Mouse (Mus musculus) hindbrain, embryonic 13.5 days (tissue): Measurements from ENCODE around the gene Rnf182. TPM values are rescaled to one million over a fixed set of nuclear protein-coding genes. Genes with fewer than 3 reads are reported as not detected.

ENCODE experiments used
- ATAC-seq: fragments of 200-750 bp; cut with Nextera tagmentation; 2 replicates; pipeline ENCODE4 v1.8.0; 2017; ENCODE audit warnings: moderate TSS enrichment; ENCODE audit not compliant: low FRiP score
- H3K27ac ChIP-seq: fragments of 300-500 bp; sonication (generic); 2 replicates; pipeline ENCODE4 v1.5.1; 2015; ENCODE audit warnings: inconsistent platforms, mild to moderate bottlenecking, moderate library complexity
- H3K27me3 ChIP-seq: fragments of 300-500 bp; sonication (generic); 2 replicates; pipeline ENCODE4 v1.6.1; 2015; ENCODE audit warnings: mild to moderate bottlenecking, inconsistent platforms
- H3K36me3 ChIP-seq: fragments of 300-500 bp; sonication (generic); 2 replicates; pipeline ENCODE4 v1.6.1; 2015; ENCODE audit warnings: mild to moderate bottlenecking, inconsistent platforms
- H3K4me1 ChIP-seq: fragments of 300-500 bp; sonication (generic); replicated peaks from 2 replicates; pipeline ENCODE4 v1.6.1; 2015; ENCODE audit warnings: inconsistent platforms
- H3K4me2 ChIP-seq: fragments of 300-500 bp; sonication (generic); 2 replicates; pipeline ENCODE4 v1.6.1; 2015; ENCODE audit warnings: inconsistent platforms, mild to moderate bottlenecking, moderate library complexity
- H3K4me3 ChIP-seq: fragments of 300-500 bp; sonication (generic); 2 replicates; pipeline ENCODE4 v1.5.1; 2015; ENCODE audit warnings: mild to moderate bottlenecking, inconsistent platforms
- H3K9ac ChIP-seq: fragments of 300-500 bp; sonication (generic); 2 replicates; pipeline ENCODE4 v1.6.1; 2015; ENCODE audit warnings: mild to moderate bottlenecking, inconsistent platforms
- H3K9me3 ChIP-seq: fragments of 300-500 bp; sonication (generic); 2 replicates; pipeline ENCODE4 v1.6.1; 2016; ENCODE audit warnings: inconsistent platforms
- WGBS: fragments of 180-500 bp; shearing (Covaris S2); methylation state at CpG from one replicate; pipeline ENCODE4 v1.1.7; 2015; 5-methylcytosine and 5-hydroxymethylcytosine counted together
- polyA plus RNA-seq: library from polyadenylated mRNA; unstranded; fragments of >200 nt; fragmentation: Nextera tagmentation; extraction: Ambion mirVana; gene quantifications from 2 replicates; pipeline ENCODE4 v1.2.1, GENCODE M21; 2015

Rnf182 gene
- polyA plus RNA-seq, 1 experiment from 2014 or later = 36.1 TPM

DNA sequence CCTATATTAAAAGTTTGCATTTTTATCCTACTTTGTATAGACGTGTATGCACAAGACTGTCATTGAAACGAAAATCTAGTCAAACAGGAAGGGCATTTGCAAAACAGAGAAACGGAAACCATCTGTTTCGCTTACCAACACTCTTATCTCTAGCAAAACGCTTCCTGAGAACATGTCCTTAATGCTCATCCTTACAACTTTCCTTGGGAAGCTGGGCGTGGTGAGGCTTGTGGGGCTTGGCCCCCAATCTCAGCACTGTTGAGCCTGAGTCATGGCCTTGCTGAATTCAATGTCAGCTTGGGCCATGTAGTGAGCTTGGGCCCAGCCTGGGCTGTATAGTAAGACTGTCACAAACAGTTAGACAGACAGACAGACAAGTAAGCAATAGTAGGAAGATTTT lies 51.4 kb downstream of the Rnf182 start:
- H3K27ac ChIP-seq = no peak overlapping the region
- H3K4me3 ChIP-seq = no peak overlapping the region
- no peak overlapping the region for H3K9ac ChIP-seq
- no peaks in the 10 kb centered on the region for H3K4me1 ChIP-seq
- H3K4me2 ChIP-seq = no peak overlapping the region
- no peaks in the 10 kb centered on the region for H3K9me3 ChIP-seq
- ATAC-seq = no peak
- H3K36me3 ChIP-seq = peaks cover 20% of the 10 kb centered on the region
- no peaks in the 10 kb centered on the region for H3K27me3 ChIP-seq
- WGBS = 87% methylated on average over 6 of the region's 6 CpGs

DNA sequence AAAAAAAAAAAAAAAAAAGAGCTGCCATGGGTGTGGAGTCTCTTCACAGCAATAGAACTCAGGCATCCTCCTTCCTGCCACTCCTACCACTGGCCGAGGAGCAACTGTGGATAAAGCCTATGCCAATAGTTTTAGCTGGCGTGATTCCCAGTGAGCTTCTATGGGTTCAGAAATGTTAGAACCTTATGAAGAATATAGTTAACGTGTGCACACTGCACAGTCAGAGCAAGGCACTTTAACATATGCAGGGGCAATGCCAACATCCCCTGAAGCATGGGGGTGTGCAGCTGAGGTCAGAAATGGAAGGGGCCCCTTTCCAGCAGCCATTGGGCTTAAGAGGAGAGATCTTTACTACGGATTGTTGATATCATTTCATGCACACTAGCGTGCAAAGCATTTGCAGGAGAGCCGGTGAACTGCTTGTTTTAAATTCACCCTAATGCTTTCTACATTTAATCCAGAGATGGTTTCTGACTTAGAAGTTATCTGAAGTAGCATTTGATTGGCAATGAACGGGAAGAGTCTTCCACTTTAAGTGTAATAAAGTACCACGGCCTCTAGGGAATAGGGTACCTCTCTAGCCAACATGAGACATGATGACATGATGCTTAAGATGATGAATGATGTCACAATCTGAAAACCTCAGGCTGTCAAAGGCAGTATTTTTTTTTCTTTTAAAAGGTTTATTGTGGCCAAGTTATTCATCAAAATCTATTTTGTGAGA lies 61.8 kb downstream of the Rnf182 start:
- no peak for ATAC-seq
- Histone ChIP-seq H3K9ac (no peak overlapping the region), H3K4me2 (no peak overlapping the region), H3K4me1 (peaks cover 5% of the 10 kb centered on the region; the same call in 1 of the 2 replicates), H3K27me3 (no peaks in the 10 kb centered on the region), H3K9me3 (no peaks in the 10 kb centered on the region), H3K4me3 (no peak overlapping the region), H3K27ac (no peak overlapping the region), H3K36me3 (no peaks in the 10 kb centered on the region)
- 77% methylated on average over 8 of the region's 8 CpGs for WGBS

DNA sequence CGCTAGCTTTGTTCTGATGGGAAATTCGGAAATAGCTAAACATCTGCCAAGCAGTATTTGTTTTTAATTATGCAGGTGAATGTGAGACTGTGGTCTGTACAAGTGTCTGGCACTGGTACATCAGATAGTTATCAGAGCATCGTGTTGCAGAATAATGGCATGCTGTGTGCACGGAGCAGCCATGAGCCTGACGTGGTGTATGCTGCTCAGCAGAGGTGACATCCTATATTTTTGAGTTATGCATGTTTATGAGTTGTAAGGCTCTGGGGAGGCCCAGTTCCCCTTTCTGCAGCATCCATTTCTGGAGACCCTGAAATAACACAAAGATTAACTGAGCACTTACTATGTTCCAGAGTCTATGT lies 62.4 kb downstream of the Rnf182 start:
- Histone ChIP-seq H3K4me2 (no peak overlapping the region), H3K9ac (no peak overlapping the region), H3K4me1 (peaks cover 5% of the 10 kb centered on the region; the same call in 1 of the 2 replicates), H3K36me3 (no peaks in the 10 kb centered on the region), H3K27me3 (no peaks in the 10 kb centered on the region), H3K4me3 (no peak overlapping the region), H3K27ac (no peak overlapping the region), H3K9me3 (no peaks in the 10 kb centered on the region)
- ATAC-seq = no peak
- WGBS = 75% methylated on average over 5 of the region's 5 CpGs

DNA sequence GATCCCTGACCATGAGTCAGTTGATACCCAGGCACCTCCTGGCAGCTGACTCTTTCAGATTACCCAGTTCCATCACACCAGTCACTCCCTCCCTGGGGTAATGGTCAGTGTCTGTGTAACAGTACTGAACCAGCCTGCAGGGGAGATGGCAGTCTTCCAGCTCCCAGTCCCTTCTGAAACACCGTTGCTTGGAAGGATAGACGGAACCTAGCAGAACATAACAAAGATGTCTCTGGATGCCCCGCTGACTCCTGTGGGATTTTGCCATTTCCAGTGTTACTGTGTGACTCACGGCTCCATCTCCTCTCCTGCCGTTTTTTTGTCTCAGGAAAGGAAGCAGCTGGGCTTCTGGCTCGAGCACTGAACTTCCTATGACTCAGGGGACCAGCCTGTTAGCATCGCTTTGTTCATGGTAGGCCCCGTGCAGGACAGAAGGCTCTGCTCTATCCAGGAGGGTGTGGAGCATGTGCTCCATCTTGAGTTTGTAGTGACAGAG lies 69.0 kb downstream of the Rnf182 start:
- H3K4me2 ChIP-seq = no peak overlapping the region
- H3K27ac ChIP-seq = peak overlapping the region; percentile 70
- no peaks in the 10 kb centered on the region for H3K9me3 ChIP-seq
- peaks cover 24% of the 10 kb centered on the region for H3K4me1 ChIP-seq
- H3K36me3 ChIP-seq = no peaks in the 10 kb centered on the region
- 23% methylated on average over 8 of the region's 8 CpGs for WGBS
- ATAC-seq = peak; percentile 90
- H3K4me3 ChIP-seq = no peak overlapping the region
- no peak overlapping the region for H3K9ac ChIP-seq
- no peaks in the 10 kb centered on the region for H3K27me3 ChIP-seq

DNA sequence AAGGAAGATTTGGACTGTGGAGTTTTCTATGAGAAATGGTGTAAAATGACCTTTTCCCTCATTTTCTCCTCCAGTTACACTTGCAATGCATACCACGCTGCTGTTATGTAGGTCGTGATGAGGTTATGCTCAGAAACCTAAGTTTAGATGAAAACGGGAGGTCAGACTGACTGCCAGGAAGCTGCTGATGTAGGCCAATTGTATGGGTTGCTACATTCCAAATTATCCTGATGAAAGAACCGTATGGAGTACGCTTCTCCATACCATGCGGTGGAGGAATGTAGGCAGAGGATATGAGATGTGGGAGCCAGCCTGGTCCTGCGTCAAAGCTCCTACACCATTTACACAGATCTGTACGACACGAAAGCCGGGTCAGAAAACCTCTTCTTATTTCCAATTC lies 72.6 kb downstream of the Rnf182 start:
- WGBS = 93% methylated on average over 10 of the region's 10 CpGs
- peak overlapping the region; percentile 52; the same call in 1 of the 2 replicates for H3K27ac ChIP-seq
- no peak for ATAC-seq

DNA sequence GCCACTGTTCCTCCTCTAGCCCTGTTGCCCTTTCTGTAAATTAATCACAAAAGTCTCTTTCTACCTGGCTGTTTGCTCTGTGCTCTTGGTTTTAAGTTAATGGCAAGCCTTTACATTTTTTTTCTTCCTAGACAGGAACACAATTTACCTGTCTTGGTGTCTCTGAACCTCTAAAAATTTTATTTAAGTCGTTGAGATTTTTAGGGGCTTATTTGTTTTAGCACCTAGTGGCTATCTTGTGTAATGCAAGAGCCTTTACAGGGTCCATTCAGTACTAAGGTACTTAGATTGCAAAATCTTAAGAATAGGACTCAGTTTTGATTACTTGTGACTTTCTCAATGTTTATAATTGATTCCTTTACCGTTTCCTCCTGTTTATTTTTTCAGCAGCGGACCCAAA lies 76.2 kb downstream of the Rnf182 start:
- ATAC-seq = no peak
- Histone ChIP-seq H3K27ac (no peak overlapping the region), H3K4me3 (no peak overlapping the region), H3K4me2 (no peak overlapping the region), H3K36me3 (no peaks in the 10 kb centered on the region), H3K27me3 (no peaks in the 10 kb centered on the region), H3K4me1 (peaks cover 19% of the 10 kb centered on the region), H3K9me3 (no peaks in the 10 kb centered on the region), H3K9ac (no peak overlapping the region)
- 67% methylated on average over 3 of the region's 3 CpGs for WGBS

More for the DNA sequence above, 72.6 kb downstream of the Rnf182 start:
- no peaks in the 10 kb centered on the region for H3K9me3 ChIP-seq
- H3K4me1 ChIP-seq = peaks cover 33% of the 10 kb centered on the region
- no peaks in the 10 kb centered on the region for H3K27me3 ChIP-seq
- no peak overlapping the region for H3K9ac ChIP-seq
- H3K4me2 ChIP-seq = no peak overlapping the region
- H3K4me3 ChIP-seq = no peak overlapping the region
- H3K36me3 ChIP-seq = no peaks in the 10 kb centered on the region

DNA sequence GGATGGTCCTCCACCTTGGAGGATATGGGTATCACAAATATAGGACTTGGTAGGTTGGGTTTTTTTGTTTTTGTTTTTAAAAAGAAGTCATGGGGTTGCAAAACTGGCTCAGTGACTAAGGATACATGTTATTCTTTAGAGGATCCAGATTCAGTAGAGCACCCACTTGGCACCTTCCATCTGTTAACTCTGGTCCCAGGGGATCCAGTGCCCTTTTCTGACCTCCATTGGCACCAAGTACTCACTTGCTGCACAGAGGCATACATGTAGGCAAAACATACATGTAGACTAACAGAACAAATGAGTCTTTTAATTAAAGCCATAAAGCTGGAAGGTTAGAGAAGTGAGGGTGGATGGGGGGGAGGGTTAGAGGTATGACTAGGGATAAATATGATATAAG lies 80.0 kb downstream of the Rnf182 start:
- Histone ChIP-seq H3K4me2 (no peak overlapping the region), H3K4me1 (peaks cover 14% of the 10 kb centered on the region), H3K27me3 (no peaks in the 10 kb centered on the region), H3K4me3 (no peak overlapping the region), H3K9ac (no peak overlapping the region), H3K36me3 (no peaks in the 10 kb centered on the region), H3K27ac (no peak overlapping the region), H3K9me3 (no peaks in the 10 kb centered on the region)
- no peak for ATAC-seq

DNA sequence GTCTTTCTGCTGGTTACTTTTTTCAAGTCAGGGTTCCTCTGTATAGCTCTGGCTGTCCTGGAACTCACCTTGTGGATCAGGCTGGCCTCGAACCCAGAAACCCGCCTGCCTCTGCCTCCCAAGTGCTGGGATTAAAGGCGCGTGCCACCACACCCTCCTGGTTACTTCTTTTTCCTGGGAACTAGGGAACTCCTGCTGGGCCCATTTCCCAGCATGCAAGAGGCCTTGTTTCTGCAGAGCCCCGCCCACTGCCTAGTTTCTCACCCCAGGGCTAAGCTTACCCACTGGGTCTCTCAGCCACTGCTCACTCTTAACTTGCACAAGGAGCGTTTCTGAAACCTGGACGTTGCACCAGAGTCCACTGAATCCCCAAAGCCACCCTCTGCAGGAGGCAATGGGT lies 80.5 kb downstream of the Rnf182 start:
- no peak overlapping the region for H3K9ac ChIP-seq
- no peak overlapping the region for H3K4me3 ChIP-seq
- H3K36me3 ChIP-seq = no peaks in the 10 kb centered on the region
- H3K4me1 ChIP-seq = peaks cover 10% of the 10 kb centered on the region
- no peak overlapping the region for H3K4me2 ChIP-seq
- no peaks in the 10 kb centered on the region for H3K9me3 ChIP-seq
- WGBS = 84% methylated on average over 7 of the region's 7 CpGs
- ATAC-seq = no peak
- no peaks in the 10 kb centered on the region for H3K27me3 ChIP-seq
- no peak overlapping the region for H3K27ac ChIP-seq

DNA sequence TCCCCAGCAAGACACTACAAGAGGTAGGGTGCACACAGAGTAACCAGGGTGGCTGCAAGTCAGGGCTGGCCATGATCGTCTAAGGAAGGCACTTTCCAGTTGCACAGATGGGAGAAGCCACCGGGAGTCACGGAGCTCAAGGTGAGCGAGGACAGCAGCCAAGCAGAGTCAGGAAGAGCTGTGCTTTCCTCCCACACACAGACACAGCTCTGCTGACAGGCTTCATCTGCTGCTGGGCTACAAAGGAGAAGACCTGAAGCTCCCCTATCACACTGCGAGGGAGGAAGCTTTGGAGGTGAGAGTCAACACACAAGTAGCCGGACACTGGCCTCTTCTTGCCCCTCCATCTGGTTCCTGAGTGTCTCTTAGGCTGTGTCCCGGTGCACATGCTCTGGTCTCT lies 83.0 kb downstream of the Rnf182 start:
- Histone ChIP-seq H3K27ac (no peak overlapping the region), H3K4me2 (no peak overlapping the region), H3K4me3 (no peak overlapping the region), H3K4me1 (peaks cover 6% of the 10 kb centered on the region; the same call in 1 of the 2 replicates), H3K9me3 (no peaks in the 10 kb centered on the region), H3K36me3 (no peaks in the 10 kb centered on the region), H3K27me3 (no peaks in the 10 kb centered on the region), H3K9ac (no peak overlapping the region)
- WGBS = 78% methylated on average over 7 of the region's 7 CpGs
- no peak for ATAC-seq

DNA sequence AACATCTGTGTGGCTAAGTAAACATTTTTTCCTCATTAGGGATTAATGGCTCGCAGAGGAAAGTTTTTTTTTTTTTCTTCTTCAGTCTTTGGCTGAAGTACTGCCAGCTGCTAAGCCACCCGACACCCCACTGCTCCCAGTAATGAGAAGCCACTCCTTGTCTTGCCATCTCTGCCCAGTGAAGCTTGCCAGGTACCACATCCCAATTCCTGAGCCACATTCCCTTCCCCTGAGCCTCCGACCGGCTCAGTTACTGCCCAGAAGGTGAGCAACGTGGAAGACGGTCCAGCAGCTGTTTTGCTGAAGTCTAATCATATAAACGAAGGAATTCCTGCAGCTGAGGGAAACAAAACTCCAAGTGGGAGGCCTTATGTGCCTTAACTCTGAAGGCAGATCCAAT lies 88.0 kb downstream of the Rnf182 start:
- Histone ChIP-seq H3K9ac (no peak overlapping the region), H3K36me3 (no peaks in the 10 kb centered on the region), H3K4me2 (no peak overlapping the region), H3K27ac (0 out of 2 replicates have a peak overlapping the region, but pooled peaks have one; percentile 8), H3K9me3 (no peaks in the 10 kb centered on the region), H3K4me3 (no peak overlapping the region), H3K4me1 (peaks cover 9% of the 10 kb centered on the region; the same call in 1 of the 2 replicates), H3K27me3 (no peaks in the 10 kb centered on the region)
- ATAC-seq = no peak
- WGBS = 49% methylated on average over 7 of the region's 7 CpGs

DNA sequence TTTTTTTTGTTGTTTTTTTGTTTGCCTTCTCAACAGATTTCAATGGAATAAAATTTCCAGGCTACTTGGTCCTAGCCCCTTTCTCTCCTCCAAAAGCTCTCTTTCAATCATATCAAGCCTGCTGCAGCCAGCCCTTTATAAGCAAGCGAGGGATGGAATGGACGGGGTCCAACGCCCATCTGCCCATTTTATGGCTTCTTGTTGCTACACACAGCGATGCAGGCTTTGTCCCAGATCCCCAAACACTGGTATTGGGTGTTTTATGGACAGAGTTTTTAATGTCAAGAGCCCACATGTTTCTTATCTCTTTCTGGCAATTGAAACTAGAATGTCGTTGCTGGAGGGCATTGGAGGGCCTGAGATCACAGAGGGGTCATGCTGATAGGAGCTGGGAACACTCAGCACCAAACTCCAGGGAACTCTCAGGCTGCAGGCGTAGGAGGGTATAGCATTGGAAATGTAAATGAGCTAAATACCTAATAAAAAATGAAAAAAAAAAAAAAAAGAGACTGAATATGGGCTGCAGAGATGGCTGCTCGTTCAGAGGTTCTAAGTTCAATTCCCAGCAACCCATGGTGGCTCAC lies 89.1 kb downstream of the Rnf182 start:
- H3K9me3 ChIP-seq = no peaks in the 10 kb centered on the region
- no peak overlapping the region for H3K4me2 ChIP-seq
- no peaks in the 10 kb centered on the region for H3K27me3 ChIP-seq
- WGBS = 69% methylated on average over 7 of the region's 7 CpGs
- no peak overlapping the region for H3K4me3 ChIP-seq
- H3K9ac ChIP-seq = no peak overlapping the region
- H3K4me1 ChIP-seq = peaks cover 5% of the 10 kb centered on the region; the same call in 1 of the 2 replicates
- H3K36me3 ChIP-seq = no peaks in the 10 kb centered on the region
- H3K27ac ChIP-seq = no peak overlapping the region
- no peak for ATAC-seq

DNA sequence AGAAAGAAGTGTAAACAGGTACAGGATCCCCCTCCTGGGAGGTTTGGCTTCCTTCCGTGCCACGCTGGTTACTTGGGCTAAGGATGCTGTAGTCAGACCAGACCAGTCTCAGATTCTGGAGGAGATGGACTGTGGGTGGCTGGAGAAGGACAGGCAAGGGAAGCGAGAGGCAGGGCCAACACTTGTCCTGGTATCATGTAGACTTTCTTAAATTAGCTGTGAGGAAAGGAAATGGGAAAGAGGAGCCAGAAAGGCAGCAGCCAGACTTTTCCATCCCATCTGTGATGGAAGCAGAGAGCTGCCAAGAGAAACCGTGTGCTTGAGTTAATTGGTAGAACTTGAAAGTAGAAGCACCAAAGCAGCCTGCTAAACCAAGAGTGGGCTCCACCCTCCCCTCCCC lies 90.9 kb downstream of the Rnf182 start:
- Histone ChIP-seq H3K27ac (no peak overlapping the region), H3K9ac (no peak overlapping the region), H3K4me3 (no peak overlapping the region), H3K4me2 (no peak overlapping the region), H3K9me3 (no peaks in the 10 kb centered on the region), H3K4me1 (peaks cover 5% of the 10 kb centered on the region; the same call in 1 of the 2 replicates), H3K27me3 (no peaks in the 10 kb centered on the region), H3K36me3 (no peaks in the 10 kb centered on the region)
- ATAC-seq = no peak
- 79% methylated on average over 4 of the region's 4 CpGs for WGBS

DNA sequence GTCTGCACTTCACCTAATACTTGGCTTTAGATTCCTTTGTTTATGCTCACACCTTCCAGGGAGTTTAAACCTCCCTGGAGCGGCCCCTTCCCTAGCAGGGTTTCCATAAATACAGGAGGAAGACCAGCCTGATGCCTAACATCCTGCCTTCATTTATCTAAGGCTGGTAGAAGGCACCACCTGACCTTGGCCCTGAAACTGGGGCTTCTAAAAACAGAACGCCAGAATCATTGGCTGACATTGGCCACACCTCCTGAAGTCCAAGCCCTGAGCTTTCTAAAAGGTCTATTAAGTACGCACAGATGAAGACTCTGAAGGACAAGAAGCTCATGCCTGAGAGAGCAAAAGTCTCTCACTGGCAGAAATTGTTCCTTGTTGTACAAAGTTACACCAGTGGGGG lies 94.0 kb downstream of the Rnf182 start:
- Histone ChIP-seq H3K27ac (no peak overlapping the region), H3K4me1 (no peaks in the 10 kb centered on the region; the same call in 1 of the 2 replicates), H3K4me3 (no peak overlapping the region), H3K9ac (no peak overlapping the region), H3K9me3 (no peaks in the 10 kb centered on the region), H3K36me3 (no peaks in the 10 kb centered on the region), H3K27me3 (no peaks in the 10 kb centered on the region), H3K4me2 (no peak overlapping the region)
- ATAC-seq = no peak
- WGBS = 76% methylated on average over 3 of the region's 3 CpGs
